Mouse (Mus musculus): ENCODE results near the gene Syf2. TPM values are rescaled to one million over a fixed set of nuclear protein-coding genes. Genes with fewer than 3 reads are reported as not detected.

Gene Syf2
- polyA plus RNA-seq, 1 experiment from 2014 or later: 63.7 TPM

DNA sequence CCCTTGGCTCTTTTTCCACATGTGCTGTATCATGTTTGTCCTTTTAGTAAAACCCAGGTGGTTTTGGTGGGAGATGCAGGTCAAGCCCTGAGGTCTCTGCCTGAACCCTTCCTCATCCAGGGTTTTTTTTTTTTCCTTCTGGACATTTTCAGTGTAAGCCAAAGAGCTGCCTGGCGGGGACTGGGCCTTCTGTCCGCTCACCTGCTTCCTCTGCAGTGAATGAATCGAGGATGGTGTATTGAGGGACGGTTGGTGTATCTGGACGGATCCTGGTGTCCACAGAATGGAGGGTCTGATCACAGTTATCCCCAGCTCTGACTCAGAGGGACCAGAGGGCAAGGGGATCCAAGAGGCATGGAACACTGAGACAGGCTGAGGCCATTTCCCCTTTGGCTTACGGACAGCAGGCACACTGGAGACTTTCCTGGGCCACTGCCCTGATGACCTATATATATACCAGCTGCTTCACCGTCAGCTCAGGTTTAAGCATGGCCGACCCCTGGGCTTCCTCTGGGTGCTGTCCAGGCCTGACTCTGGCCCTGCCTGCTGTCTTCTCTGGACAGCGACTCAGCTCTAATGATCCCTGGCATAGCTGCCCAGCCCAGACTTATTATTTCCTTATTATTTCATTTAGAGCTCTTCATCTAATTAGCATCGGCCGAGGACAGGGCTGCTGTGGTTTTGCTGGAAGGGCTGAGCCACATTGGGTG is 55.1 kb downstream of the Syf2 start:
- H3K27me3 ChIP-seq (replicated peaks): no peaks in the 10 kb centered on the region
- no peak overlapping the region for H3K4me3 ChIP-seq (replicated peaks)
- H3K36me3 ChIP-seq: no peaks in the 10 kb centered on the region
- no peak overlapping the region for H3K27ac ChIP-seq
- no peak overlapping the region for H3K9ac ChIP-seq
- 80% methylated on average over 11 of the region's 11 CpGs for whole genome bisulfite sequencing
- peaks cover 5% of the 10 kb centered on the region for H3K4me1 ChIP-seq (replicated peaks)
- H3K4me2 ChIP-seq (replicated peaks): no peak overlapping the region
- ATAC-seq: no peak
- H3K9me3 ChIP-seq: no peaks in the 10 kb centered on the region

DNA sequence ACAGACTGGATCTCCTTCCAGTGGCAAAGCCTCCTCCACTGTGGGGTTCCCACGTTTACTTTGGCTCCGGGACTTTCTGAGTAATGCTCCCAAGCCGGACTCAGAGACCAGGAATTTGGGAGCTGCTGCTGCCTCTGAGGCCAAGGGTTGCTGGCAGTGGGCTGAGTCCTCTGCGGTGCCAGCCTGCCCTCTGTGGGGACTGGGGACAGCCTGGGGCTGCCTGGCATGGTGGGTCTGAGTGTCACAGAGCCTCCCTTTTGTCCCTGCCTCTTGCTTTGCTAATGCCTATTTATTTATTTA is 55.6 kb downstream of the Syf2 start:
- H3K36me3 ChIP-seq: no peaks in the 10 kb centered on the region
- no peak overlapping the region for H3K27ac ChIP-seq
- ATAC-seq: no peak
- H3K4me3 ChIP-seq (replicated peaks): no peak overlapping the region
- WGBS: 53% methylated on average over 4 of the region's 4 CpGs
- H3K4me1 ChIP-seq (replicated peaks): peaks cover 5% of the 10 kb centered on the region
- H3K9ac ChIP-seq: no peak overlapping the region
- H3K4me2 ChIP-seq (replicated peaks): no peak overlapping the region
- H3K9me3 ChIP-seq: no peaks in the 10 kb centered on the region
- H3K27me3 ChIP-seq (replicated peaks): no peaks in the 10 kb centered on the region

DNA sequence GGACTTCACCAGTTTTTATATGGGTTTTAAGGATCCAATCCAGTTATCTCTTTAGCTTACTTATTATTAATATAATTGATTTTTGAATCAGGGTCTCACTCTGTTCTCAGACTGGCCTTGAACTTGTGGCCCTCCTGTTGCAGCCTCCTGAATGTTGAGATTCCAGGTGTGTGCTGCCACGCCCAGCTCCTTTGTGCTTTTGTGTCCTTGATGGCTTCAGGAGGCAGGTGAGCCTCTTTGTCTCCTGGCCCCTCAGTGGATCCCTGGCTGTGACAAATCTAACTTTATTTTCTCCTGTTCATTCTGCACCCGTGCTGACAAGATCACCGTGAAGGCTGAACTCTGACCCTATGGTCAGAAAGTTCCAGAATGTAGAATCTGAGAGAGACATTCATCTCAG is 56.3 kb downstream of the Syf2 start:
- Histone ChIP-seq H3K9me3 (no peaks in the 10 kb centered on the region), H3K4me3 (replicated peaks) (no peak overlapping the region), H3K4me2 (replicated peaks) (no peak overlapping the region), H3K27ac (no peak overlapping the region), H3K36me3 (no peaks in the 10 kb centered on the region), H3K9ac (no peak overlapping the region), H3K4me1 (replicated peaks) (peaks cover 3% of the 10 kb centered on the region), H3K27me3 (replicated peaks) (peaks cover under 1% of the 10 kb centered on the region; the same call in 1 of the 2 replicates)
- WGBS: 72% methylated on average over 3 of the region's 3 CpGs
- no peak for ATAC-seq

Other genes with a start within 250 kb of the Syf2 start
- 3.0 TPM in 2 replicates for gene Man1c1, start 226.6 kb upstream of the Syf2 start, polyA plus RNA-seq (2015; fragmentation: Nextera tagmentation; extraction: Ambion mirVana)
- 15.9 and 18.6 TPM in 2 replicates for gene Ldlrap1, start 162.9 kb upstream of the Syf2 start, polyA plus RNA-seq (2015; fragmentation: Nextera tagmentation; extraction: Ambion mirVana)
- gene Maco1, start 77.6 kb upstream of the Syf2 start, polyA plus RNA-seq (2015; fragmentation: Nextera tagmentation; extraction: Ambion mirVana): 28.6 and 31.2 TPM in 2 replicates
- 7.9 and 8.4 TPM in 2 replicates for gene Rhd, start 66.4 kb upstream of the Syf2 start, polyA plus RNA-seq (2015; fragmentation: Nextera tagmentation; extraction: Ambion mirVana)
- 146 and 154 TPM in 2 replicates for gene Tmem50a, start 15.9 kb upstream of the Syf2 start, polyA plus RNA-seq (2015; fragmentation: Nextera tagmentation; extraction: Ambion mirVana)
- 450 and 479 TPM in 2 replicates for gene Rsrp1, start 7.3 kb upstream of the Syf2 start, polyA plus RNA-seq (2015; fragmentation: Nextera tagmentation; extraction: Ambion mirVana)
- 0.24 and 0.26 TPM in 2 replicates for gene Runx3, start 189.8 kb downstream of the Syf2 start, polyA plus RNA-seq (2015; fragmentation: Nextera tagmentation; extraction: Ambion mirVana)

All from intestine, embryonic 15.5 days (tissue).